Mouse (Mus musculus) thymus, adult 18-20 months (tissue): ENCODE results near the gene Cd180.
"Not testable (repeated sequence)": the region's sequence is repeated elsewhere in the genome, so short reads cannot be mapped to it uniquely, and the experiment has no call there.

Experiments used
- DNase-seq, 2 experiments: peaks; one replicate each; pipeline ENCODE4 v3.0.0; 2022; ENCODE audit warnings: mixed read lengths in 2 of 2

The Cd180 gene

GRCm38 (mm10) chr13:102678482-102678881 is 14.9 kb upstream of the Cd180 start:
- no peak for DNase-seq

- DNase-seq, result no peak
These were observed 8.5 kb upstream of the Cd180 start for GRCm38 (mm10) chr13:102684890-102685289.

GRCm38 (mm10) chr13:102688121-102688520 is 5.2 kb upstream of the Cd180 start:
- no peak for DNase-seq

- DNase-seq, result no peak
These were observed 3.9 kb upstream of the Cd180 start for GRCm38 (mm10) chr13:102689201-102690090.

- no peak for DNase-seq
These were observed 3.2 kb upstream of the Cd180 start for GRCm38 (mm10) chr13:102690184-102690583.

- no peak for DNase-seq
These were observed 1.8 kb upstream of the Cd180 start for GRCm38 (mm10) chr13:102691408-102692150.

- DNase-seq, result no peak
These were observed 796 bp downstream of the Cd180 start for GRCm38 (mm10) chr13:102694154-102694553.

GRCm38 (mm10) chr13:102695121-102695905 is 2.0 kb downstream of the Cd180 start:
- no peak for DNase-seq

GRCm38 (mm10) chr13:102698335-102698734 is 5.0 kb downstream of the Cd180 start:
- DNase-seq, result no peak

GRCm38 (mm10) chr13:102698751-102699323 is 5.5 kb downstream of the Cd180 start:
- no peak for DNase-seq

- DNase-seq, result no peak
These were observed 6.8 kb downstream of the Cd180 start for GRCm38 (mm10) chr13:102700176-102700575.

- DNase-seq, result no peak
These were observed 7.4 kb downstream of the Cd180 start for GRCm38 (mm10) chr13:102700744-102701143.

- no peak for DNase-seq
These were observed 23.6 kb downstream of the Cd180 start for GRCm38 (mm10) chr13:102716973-102717372.

GRCm38 (mm10) chr13:102725416-102725815 is 32.1 kb downstream of the Cd180 start:
- no peak for DNase-seq

- no peak for DNase-seq
These were observed 32.5 kb downstream of the Cd180 start for GRCm38 (mm10) chr13:102725906-102726305.

- DNase-seq, result no peak
These were observed 33.5 kb downstream of the Cd180 start for GRCm38 (mm10) chr13:102726876-102727275.

GRCm38 (mm10) chr13:102728035-102728434 is 34.7 kb downstream of the Cd180 start:
- DNase-seq, result no peak

- not testable (repeated sequence) for DNase-seq
These were observed 35.6 kb downstream of the Cd180 start for GRCm38 (mm10) chr13:102728951-102729350.

GRCm38 (mm10) chr13:102733063-102733462 is 39.7 kb downstream of the Cd180 start:
- no peak for DNase-seq

- DNase-seq, result no peak
These were observed 44.5 kb downstream of the Cd180 start for GRCm38 (mm10) chr13:102737811-102738210.

GRCm38 (mm10) chr13:102739720-102740535 is 46.6 kb downstream of the Cd180 start:
- DNase-seq, result no peak
